Mouse (Mus musculus) CH12F3 (cell line): ENCODE measurements around the gene Cacna1s.

ENCODE experiments used
- in situ Hi-C: fragments of 300-500 bp; cut with MboI; formaldehyde crosslinking; loops from 2 replicates; pipeline ENCODE4 v1.14.3; 2020; ENCODE audit warnings: low sequenced_read_pairs

The Cacna1s gene

GRCm38 (mm10) chr1:136052547-136052946, at the start of gene Cacna1s:
Cacna1s (plus strand) TSS chr1:136052750.
- in situ Hi-C loops: no loop called here

GRCm38 (mm10) chr1:136006292-136006748, 46.2 kb upstream of the Cacna1s start, which contains the start of gene Igfn1:
Igfn1 (minus strand) TSS chr1:136006342.
- in situ Hi-C loops: no loop called here

- in situ Hi-C loops: no loop called here
Measured at GRCm38 (mm10) chr1:136007211-136008158, 45.1 kb upstream of the Cacna1s start, which contains the start of gene Tmem9. Tmem9 (plus strand) TSS chr1:136008150.

GRCm38 (mm10) chr1:136008159-136008533, 44.4 kb upstream of the Cacna1s start:
- in situ Hi-C loops: no loop called here

GRCm38 (mm10) chr1:136010247-136010646, 42.3 kb upstream of the Cacna1s start:
- in situ Hi-C loops: no loop called here

GRCm38 (mm10) chr1:136013513-136013912, 39.0 kb upstream of the Cacna1s start:
- in situ Hi-C loops: no loop called here

- in situ Hi-C loops: no loop called here
Measured at GRCm38 (mm10) chr1:136014796-136015502, 37.6 kb upstream of the Cacna1s start.

GRCm38 (mm10) chr1:136017307-136017706, 35.2 kb upstream of the Cacna1s start:
- in situ Hi-C loops: no loop called here

GRCm38 (mm10) chr1:136017907-136018313, 34.6 kb upstream of the Cacna1s start:
- in situ Hi-C loops: no loop called here

- in situ Hi-C loops: no loop called here
Measured at GRCm38 (mm10) chr1:136018390-136019189, 34.0 kb upstream of the Cacna1s start.

GRCm38 (mm10) chr1:136030201-136030600, 22.3 kb upstream of the Cacna1s start:
- in situ Hi-C loops: no loop called here

GRCm38 (mm10) chr1:136031697-136032096, 20.9 kb upstream of the Cacna1s start:
- in situ Hi-C loops: no loop called here

- in situ Hi-C loops: no loop called here
Measured at GRCm38 (mm10) chr1:136032961-136033360, 19.6 kb upstream of the Cacna1s start.

- in situ Hi-C loops: no loop called here
Measured at GRCm38 (mm10) chr1:136038746-136039538, 13.6 kb upstream of the Cacna1s start.

GRCm38 (mm10) chr1:136040452-136040851, 12.1 kb upstream of the Cacna1s start:
- in situ Hi-C loops: no loop called here

- in situ Hi-C loops: no loop called here
Measured at GRCm38 (mm10) chr1:136040874-136041273, 11.7 kb upstream of the Cacna1s start.

GRCm38 (mm10) chr1:136045774-136046173, 6.8 kb upstream of the Cacna1s start:
- in situ Hi-C loops: no loop called here

- in situ Hi-C loops: no loop called here
Measured at GRCm38 (mm10) chr1:136047432-136047831, 5.1 kb upstream of the Cacna1s start.

GRCm38 (mm10) chr1:136047894-136048293, 4.7 kb upstream of the Cacna1s start:
- in situ Hi-C loops: no loop called here
